Mouse (Mus musculus): ENCODE results near the gene Armc8. TPM values are rescaled to one million over a fixed set of nuclear protein-coding genes. Genes with fewer than 3 reads are reported as not detected.

Armc8 gene
- polyA plus RNA-seq, 1 experiment, result 15.6 TPM

DNA sequence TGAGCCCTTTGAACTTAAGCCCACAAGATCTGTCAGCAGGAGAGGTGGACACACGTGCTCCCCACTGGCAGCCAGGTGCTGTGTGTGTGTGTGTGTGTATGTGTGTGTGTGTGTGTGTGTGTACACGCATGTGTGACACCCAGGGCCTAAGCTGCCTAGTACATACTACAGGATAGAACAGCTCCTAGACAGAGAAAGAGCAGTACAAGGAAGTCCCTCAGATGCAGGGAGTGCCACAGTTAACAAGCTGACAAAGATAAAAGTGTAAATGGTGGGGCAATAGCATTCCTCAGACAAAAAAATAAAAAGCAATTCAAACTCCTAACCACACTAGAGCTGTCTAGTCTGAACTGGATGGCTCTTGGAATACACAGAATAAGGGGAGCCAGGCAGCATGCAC is 16.6 kb downstream of the Armc8 start:
- no peak overlapping the region for H3K4me3 ChIP-seq (ENCODE audit: control insufficient read depth, insufficient read depth, low read length)
- H3K27ac ChIP-seq (ENCODE audit: control insufficient read depth, insufficient read depth, low read length), result no peak overlapping the region
- H3K36me3 ChIP-seq (ENCODE audit: control insufficient read depth, insufficient read depth, low read length), result no peaks in the 10 kb centered on the region
- 77% methylated on average over 2 of the region's 2 CpGs for WGBS
- no peaks in the 10 kb centered on the region for H3K4me1 ChIP-seq (replicated peaks; ENCODE audit: control insufficient read depth, insufficient read depth, low read length)
- no peak for DNase-seq
- no peaks in the 10 kb centered on the region for H3K27me3 ChIP-seq (ENCODE audit: control insufficient read depth, insufficient read depth, low read length)
- no peak for TF ChIP-seq POLR2A (IDR thresholded peaks at IDR 0.05; ENCODE audit: control insufficient read depth, extremely low read depth, insufficient read depth, low read length, poor library complexity)
- no peak for TF ChIP-seq CTCF (IDR thresholded peaks at IDR 0.05; ENCODE audit: borderline replicate concordance, control insufficient read depth, extremely low read depth, insufficient read depth, low read length, poor library complexity)

DNA sequence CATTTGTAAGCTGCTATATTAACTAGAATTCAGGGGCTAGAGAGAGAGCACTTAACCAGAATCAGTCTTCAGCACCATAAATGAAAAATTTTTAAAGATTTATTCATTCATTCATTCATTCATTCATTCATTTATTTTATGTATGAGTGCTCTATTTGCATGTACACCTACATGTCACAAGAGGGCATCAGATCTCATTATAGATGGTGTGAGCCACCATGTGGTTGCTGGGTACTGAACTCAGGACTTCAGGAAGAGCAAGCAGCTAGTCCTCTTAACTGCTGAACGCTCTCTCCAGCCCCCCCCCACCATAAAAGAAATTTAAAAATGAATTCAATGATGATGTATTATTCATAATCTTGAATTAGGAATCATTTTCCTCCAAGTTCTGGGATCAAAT is 22.4 kb downstream of the Armc8 start:
- TF ChIP-seq POLR2A (IDR thresholded peaks at IDR 0.05; ENCODE audit: control insufficient read depth, extremely low read depth, insufficient read depth, low read length, poor library complexity) (no peak), CTCF (IDR thresholded peaks at IDR 0.05; ENCODE audit: borderline replicate concordance, control insufficient read depth, extremely low read depth, insufficient read depth, low read length, poor library complexity) (no peak)
- 97% methylated on average over 1 of the region's 1 CpGs for WGBS
- H3K36me3 ChIP-seq (ENCODE audit: control insufficient read depth, insufficient read depth, low read length), result no peaks in the 10 kb centered on the region
- H3K27me3 ChIP-seq (ENCODE audit: control insufficient read depth, insufficient read depth, low read length), result no peaks in the 10 kb centered on the region
- no peak overlapping the region for H3K4me3 ChIP-seq (ENCODE audit: control insufficient read depth, insufficient read depth, low read length)
- H3K27ac ChIP-seq (ENCODE audit: control insufficient read depth, insufficient read depth, low read length), result no peak overlapping the region
- H3K4me1 ChIP-seq (replicated peaks; ENCODE audit: control insufficient read depth, insufficient read depth, low read length), result no peaks in the 10 kb centered on the region
- no peak for DNase-seq

DNA sequence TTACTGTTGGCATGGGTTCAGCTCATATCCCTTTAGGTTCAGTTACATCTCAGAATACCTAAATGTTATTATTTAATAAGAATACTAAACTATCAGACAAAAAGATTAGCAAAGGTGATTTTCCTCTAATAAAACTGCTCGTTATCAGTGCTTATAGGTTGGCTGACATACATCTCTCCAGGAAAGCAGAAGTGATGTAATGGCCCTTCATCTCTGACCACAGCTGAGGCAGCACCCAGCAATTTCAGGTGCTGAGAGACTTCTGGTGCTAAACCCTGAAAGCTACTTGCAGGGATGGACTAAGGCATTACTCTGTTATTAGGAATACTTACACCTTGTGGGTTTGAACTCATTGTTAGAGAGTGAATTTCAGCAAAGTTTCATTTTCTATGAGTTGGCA is 36.8 kb downstream of the Armc8 start:
- WGBS, result 75% methylated on average over 1 of the region's 1 CpGs
- H3K36me3 ChIP-seq (ENCODE audit: control insufficient read depth, insufficient read depth, low read length), result peaks cover 42% of the 10 kb centered on the region

DNA sequence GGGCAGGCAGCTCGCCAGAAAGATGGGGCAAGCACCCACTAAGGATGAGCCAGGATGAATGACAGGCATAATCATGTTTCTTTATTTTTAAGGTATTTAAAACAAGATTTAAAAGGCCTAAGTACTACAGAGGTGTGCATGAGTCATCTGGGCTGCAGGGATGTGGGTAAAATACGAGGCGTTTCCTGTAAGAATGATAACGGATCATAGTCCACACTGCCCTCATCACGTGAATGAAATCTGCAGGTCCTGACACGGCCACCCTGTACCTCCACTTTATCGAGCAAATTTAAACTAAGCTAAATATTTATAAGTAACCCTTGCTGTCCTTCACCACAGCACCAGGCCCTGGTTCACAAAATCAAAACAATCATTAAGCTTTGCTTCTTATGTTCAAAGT is 62.8 kb downstream of the Armc8 start:
- H3K4me3 ChIP-seq (ENCODE audit: control insufficient read depth, insufficient read depth, low read length), result no peak overlapping the region
- 93% methylated on average over 7 of the region's 7 CpGs for WGBS
- no peak overlapping the region for H3K27ac ChIP-seq (ENCODE audit: control insufficient read depth, insufficient read depth, low read length)
- H3K36me3 ChIP-seq (ENCODE audit: control insufficient read depth, insufficient read depth, low read length), result no peaks in the 10 kb centered on the region
- no peaks in the 10 kb centered on the region for H3K4me1 ChIP-seq (replicated peaks; ENCODE audit: control insufficient read depth, insufficient read depth, low read length)
- TF ChIP-seq POLR2A (IDR thresholded peaks at IDR 0.05; ENCODE audit: control insufficient read depth, extremely low read depth, insufficient read depth, low read length, poor library complexity), result no peak
- DNase-seq, result no peak
- no peaks in the 10 kb centered on the region for H3K27me3 ChIP-seq (ENCODE audit: control insufficient read depth, insufficient read depth, low read length)

More for the DNA sequence above, 36.8 kb downstream of the Armc8 start:
- DNase-seq, result no peak
- no peak overlapping the region for H3K27ac ChIP-seq (ENCODE audit: control insufficient read depth, insufficient read depth, low read length)
- H3K27me3 ChIP-seq (ENCODE audit: control insufficient read depth, insufficient read depth, low read length), result no peaks in the 10 kb centered on the region
- TF ChIP-seq CTCF (IDR thresholded peaks at IDR 0.05; ENCODE audit: borderline replicate concordance, control insufficient read depth, extremely low read depth, insufficient read depth, low read length, poor library complexity), result no peak
- no peak for TF ChIP-seq POLR2A (IDR thresholded peaks at IDR 0.05; ENCODE audit: control insufficient read depth, extremely low read depth, insufficient read depth, low read length, poor library complexity)
- no peaks in the 10 kb centered on the region for H3K4me1 ChIP-seq (replicated peaks; ENCODE audit: control insufficient read depth, insufficient read depth, low read length)
- H3K4me3 ChIP-seq (ENCODE audit: control insufficient read depth, insufficient read depth, low read length), result no peak overlapping the region

DNA sequence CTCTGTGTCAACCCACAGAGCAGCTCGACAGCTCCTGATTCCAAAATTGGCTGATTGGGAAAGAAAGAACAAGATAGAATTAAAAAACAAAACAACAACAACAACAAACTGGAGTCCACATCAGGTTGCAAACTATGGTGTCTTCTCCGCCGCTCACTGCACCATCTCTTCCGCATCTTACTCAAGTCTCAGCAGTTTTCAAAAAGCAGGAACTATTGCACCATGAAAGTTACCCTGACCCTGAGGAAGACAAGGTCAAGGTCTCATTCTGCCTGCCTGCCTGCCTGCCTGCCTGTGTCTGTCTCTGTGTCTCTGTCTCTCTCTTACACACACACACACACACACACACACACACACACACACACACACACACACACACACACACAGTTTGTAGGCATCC is 69.4 kb downstream of the Armc8 start:
- Histone ChIP-seq H3K27me3 (ENCODE audit: control insufficient read depth, insufficient read depth, low read length) (no peaks in the 10 kb centered on the region), H3K36me3 (ENCODE audit: control insufficient read depth, insufficient read depth, low read length) (peaks cover 26% of the 10 kb centered on the region), H3K27ac (ENCODE audit: control insufficient read depth, insufficient read depth, low read length) (no peak overlapping the region), H3K4me1 (replicated peaks; ENCODE audit: control insufficient read depth, insufficient read depth, low read length) (no peaks in the 10 kb centered on the region), H3K4me3 (ENCODE audit: control insufficient read depth, insufficient read depth, low read length) (no peak overlapping the region)
- no peak for TF ChIP-seq CTCF (IDR thresholded peaks at IDR 0.05; ENCODE audit: borderline replicate concordance, control insufficient read depth, extremely low read depth, insufficient read depth, low read length, poor library complexity)
- no peak for TF ChIP-seq POLR2A (IDR thresholded peaks at IDR 0.05; ENCODE audit: control insufficient read depth, extremely low read depth, insufficient read depth, low read length, poor library complexity)
- no peak for DNase-seq
- WGBS, result 98% methylated on average over 4 of the region's 4 CpGs

DNA sequence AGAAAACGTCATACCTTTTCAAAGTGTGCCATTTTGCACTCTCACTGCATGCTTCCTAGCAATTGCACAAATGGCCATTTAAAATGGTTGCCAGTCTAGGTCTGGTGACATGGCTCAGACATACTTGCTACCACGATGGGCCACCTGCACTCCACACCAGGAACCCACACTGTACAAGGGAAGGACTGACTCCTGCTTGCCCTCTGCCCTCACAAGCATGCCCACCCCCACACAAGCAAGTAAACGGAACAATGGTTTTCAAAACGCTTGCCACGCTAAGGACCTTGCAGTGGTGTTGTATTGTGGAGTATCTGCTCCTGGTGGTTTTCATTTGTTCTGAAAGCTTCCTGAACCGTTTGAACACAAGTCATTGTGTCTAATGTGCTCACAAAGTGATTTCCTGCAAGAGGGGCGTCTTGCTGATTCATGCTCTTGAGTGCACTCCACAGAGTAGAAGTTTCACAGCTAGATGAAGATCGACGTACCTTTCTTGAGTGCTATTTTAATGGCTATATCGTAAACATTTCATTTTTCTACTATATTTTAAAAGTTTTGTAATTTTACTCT is 76.0 kb downstream of the Armc8 start:
- H3K4me1 ChIP-seq (replicated peaks; ENCODE audit: control insufficient read depth, insufficient read depth, low read length), result 0 out of 2 replicates have a peak, but pooled peaks cover 3% of the 10 kb centered on the region
- TF ChIP-seq CTCF (IDR thresholded peaks at IDR 0.05; ENCODE audit: borderline replicate concordance, control insufficient read depth, extremely low read depth, insufficient read depth, low read length, poor library complexity), result no peak
- TF ChIP-seq POLR2A (IDR thresholded peaks at IDR 0.05; ENCODE audit: control insufficient read depth, extremely low read depth, insufficient read depth, low read length, poor library complexity), result no peak
- no peak overlapping the region for H3K4me3 ChIP-seq (ENCODE audit: control insufficient read depth, insufficient read depth, low read length)
- 23% methylated on average over 10 of the region's 10 CpGs for WGBS
- H3K36me3 ChIP-seq (ENCODE audit: control insufficient read depth, insufficient read depth, low read length), result peaks cover 32% of the 10 kb centered on the region
- DNase-seq, result no peak
- H3K27me3 ChIP-seq (ENCODE audit: control insufficient read depth, insufficient read depth, low read length), result no peaks in the 10 kb centered on the region
- no peak overlapping the region for H3K27ac ChIP-seq (ENCODE audit: control insufficient read depth, insufficient read depth, low read length)

DNA sequence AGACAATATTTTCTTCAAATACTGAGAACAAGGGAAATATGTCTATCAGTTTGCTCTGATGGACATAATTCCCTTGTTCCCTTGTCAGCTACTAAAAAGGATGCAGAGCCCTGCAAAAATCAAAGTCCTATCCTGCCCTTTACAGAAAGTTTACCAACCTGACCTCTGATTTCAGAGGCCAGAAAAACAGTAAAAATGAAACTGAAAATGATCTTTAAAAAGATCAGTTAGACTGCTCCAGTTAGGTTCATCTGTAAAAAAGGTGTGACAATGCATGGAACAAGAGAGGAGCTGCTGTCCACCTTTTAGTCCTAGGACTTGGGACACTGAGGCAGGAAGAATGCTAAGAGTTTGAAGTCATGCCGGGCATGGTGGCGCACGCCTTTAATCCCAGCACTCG is 77.6 kb downstream of the Armc8 start:
- Histone ChIP-seq H3K27me3 (ENCODE audit: control insufficient read depth, insufficient read depth, low read length) (no peaks in the 10 kb centered on the region), H3K4me3 (ENCODE audit: control insufficient read depth, insufficient read depth, low read length) (no peak overlapping the region), H3K36me3 (ENCODE audit: control insufficient read depth, insufficient read depth, low read length) (peaks cover 37% of the 10 kb centered on the region), H3K27ac (ENCODE audit: control insufficient read depth, insufficient read depth, low read length) (no peak overlapping the region), H3K4me1 (replicated peaks; ENCODE audit: control insufficient read depth, insufficient read depth, low read length) (0 out of 2 replicates have a peak, but pooled peaks cover 3% of the 10 kb centered on the region)
- 95% methylated on average over 4 of the region's 4 CpGs for WGBS
- DNase-seq, result no peak
- TF ChIP-seq POLR2A (IDR thresholded peaks at IDR 0.05; ENCODE audit: control insufficient read depth, extremely low read depth, insufficient read depth, low read length, poor library complexity), result no peak
- TF ChIP-seq CTCF (IDR thresholded peaks at IDR 0.05; ENCODE audit: borderline replicate concordance, control insufficient read depth, extremely low read depth, insufficient read depth, low read length, poor library complexity), result no peak
